Mouse (Mus musculus) olfactory bulb, adult 2 months (tissue): Measurements from ENCODE around the gene Frs3. TPM values are rescaled to one million over a fixed set of nuclear protein-coding genes. Genes with fewer than 3 reads are reported as not detected.

Source experiments
- H3K27ac ChIP-seq: fragments of 200-500 bp; 2 replicates; pipeline ENCODE4 v1.5.1; 2012; ENCODE audit warnings: low read depth, low read length; ENCODE audit not compliant: insufficient read depth
- H3K4me1 ChIP-seq: fragments of 200-500 bp; 2 replicates; pipeline ENCODE4 v1.6.1; 2012; ENCODE audit warnings: low read length; ENCODE audit not compliant: control insufficient read depth, insufficient read depth
- H3K4me3 ChIP-seq: fragments of 200-500 bp; 2 replicates; pipeline ENCODE4 v1.5.1; 2012; ENCODE audit warnings: mild to moderate bottlenecking, low read depth, low read length, moderate library complexity; ENCODE audit not compliant: insufficient read depth
- CTCF ChIP-seq: fragments of 200-500 bp; IDR thresholded peaks from 2 replicates; pipeline ENCODE4 v1.5.1; 2012; ENCODE audit warnings: low read depth, mild to moderate bottlenecking, low read length, moderate library complexity; ENCODE audit not compliant: insufficient read depth
- POLR2A ChIP-seq: fragments of 200-500 bp; IDR thresholded peaks from 2 replicates; pipeline ENCODE4 v1.6.1; 2012; ENCODE audit warnings: mild to moderate bottlenecking, low read depth, low read length, moderate library complexity; ENCODE audit not compliant: insufficient read depth
- WGBS: fragments of 180-500 bp; shearing (Covaris S2); methylation state at CpG from one replicate; pipeline ENCODE4 v1.1.7; 2018; 5-methylcytosine and 5-hydroxymethylcytosine counted together
- polyA plus RNA-seq: library from polyadenylated mRNA; stranded (reverse); fragments of >200 nt; gene quantifications from 2 replicates; pipeline ENCODE4 v1.2.4, GENCODE M21; 2012; ENCODE audit warnings: low replicate concordance; ENCODE audit not compliant: missing spikeins, insufficient read depth, insufficient read length

Gene Frs3
- polyA plus RNA-seq, 1 experiment: not detected

- Histone ChIP-seq H3K4me1 (peaks cover 20% of the 10 kb centered on the region), H3K27ac (no peak overlapping the region), H3K4me3 (peak overlapping the region; percentile 71)
- 3% methylated on average over 59 of the region's 61 CpGs for WGBS
- TF ChIP-seq CTCF (no peak), POLR2A (peak; percentile 16; the same call in 1 of the 2 replicates)
Observed at GRCm38 (mm10) chr17:47738066-47738878, 49.4 kb downstream of the Frs3 start.

GRCm38 (mm10) chr17:47738879-47739798 is 50.3 kb downstream of the Frs3 start:
- WGBS: 31% methylated on average over 20 of the region's 20 CpGs
- H3K4me3 ChIP-seq: peak overlapping the region; percentile 71; the same call in 1 of the 2 replicates
- 0 out of 2 replicates have a peak overlapping the region, but pooled peaks have one; percentile 27 for H3K27ac ChIP-seq
- peaks cover 20% of the 10 kb centered on the region for H3K4me1 ChIP-seq
- TF ChIP-seq CTCF (no peak), POLR2A (no peak)

GRCm38 (mm10) chr17:47740186-47740585 is 51.4 kb downstream of the Frs3 start:
- WGBS: 76% methylated on average over 2 of the region's 2 CpGs
- no peak overlapping the region for H3K27ac ChIP-seq
- no peak overlapping the region for H3K4me3 ChIP-seq
- H3K4me1 ChIP-seq: peaks cover 20% of the 10 kb centered on the region
- TF ChIP-seq POLR2A: no peak
- TF ChIP-seq CTCF: no peak

GRCm38 (mm10) chr17:47742991-47743734 is 54.3 kb downstream of the Frs3 start:
- peaks cover 14% of the 10 kb centered on the region for H3K4me1 ChIP-seq
- TF ChIP-seq POLR2A (no peak), CTCF (no peak)
- 57% methylated on average over 16 of the region's 16 CpGs for WGBS
- no peak overlapping the region for H3K4me3 ChIP-seq
- H3K27ac ChIP-seq: no peak overlapping the region

- no peak for TF ChIP-seq CTCF
- H3K4me1 ChIP-seq: peaks cover 9% of the 10 kb centered on the region
- H3K27ac ChIP-seq: no peak overlapping the region
- WGBS: 95% methylated on average over 14 of the region's 14 CpGs
- H3K4me3 ChIP-seq: no peak overlapping the region
Observed at GRCm38 (mm10) chr17:47744086-47744485, 55.3 kb downstream of the Frs3 start.

- TF ChIP-seq CTCF (no peak), POLR2A (no peak)
- Histone ChIP-seq H3K27ac (no peak overlapping the region), H3K4me1 (peaks cover 8% of the 10 kb centered on the region; the same call in 1 of the 2 replicates), H3K4me3 (no peak overlapping the region)
- WGBS: 92% methylated on average over 10 of the region's 10 CpGs
Observed at GRCm38 (mm10) chr17:47744746-47745368, 56.0 kb downstream of the Frs3 start.

- WGBS: 72% methylated on average over 14 of the region's 14 CpGs
- Histone ChIP-seq H3K27ac (no peak overlapping the region), H3K4me3 (no peak overlapping the region), H3K4me1 (peaks cover 8% of the 10 kb centered on the region; the same call in 1 of the 2 replicates)
- no peak for TF ChIP-seq POLR2A
- TF ChIP-seq CTCF: no peak
Observed at GRCm38 (mm10) chr17:47748791-47749553, 60.1 kb downstream of the Frs3 start.
